Mouse (Mus musculus) urinary bladder, postnatal 4 days (tissue): ENCODE results near the gene Zdhhc4.

Experiments
- DNase-seq, 2 experiments: peaks; one replicate each; pipeline ENCODE4 v3.0.0; 2021 to 2022; ENCODE audit warnings: low spot score in 2 of 2

Gene Zdhhc4

DNA sequence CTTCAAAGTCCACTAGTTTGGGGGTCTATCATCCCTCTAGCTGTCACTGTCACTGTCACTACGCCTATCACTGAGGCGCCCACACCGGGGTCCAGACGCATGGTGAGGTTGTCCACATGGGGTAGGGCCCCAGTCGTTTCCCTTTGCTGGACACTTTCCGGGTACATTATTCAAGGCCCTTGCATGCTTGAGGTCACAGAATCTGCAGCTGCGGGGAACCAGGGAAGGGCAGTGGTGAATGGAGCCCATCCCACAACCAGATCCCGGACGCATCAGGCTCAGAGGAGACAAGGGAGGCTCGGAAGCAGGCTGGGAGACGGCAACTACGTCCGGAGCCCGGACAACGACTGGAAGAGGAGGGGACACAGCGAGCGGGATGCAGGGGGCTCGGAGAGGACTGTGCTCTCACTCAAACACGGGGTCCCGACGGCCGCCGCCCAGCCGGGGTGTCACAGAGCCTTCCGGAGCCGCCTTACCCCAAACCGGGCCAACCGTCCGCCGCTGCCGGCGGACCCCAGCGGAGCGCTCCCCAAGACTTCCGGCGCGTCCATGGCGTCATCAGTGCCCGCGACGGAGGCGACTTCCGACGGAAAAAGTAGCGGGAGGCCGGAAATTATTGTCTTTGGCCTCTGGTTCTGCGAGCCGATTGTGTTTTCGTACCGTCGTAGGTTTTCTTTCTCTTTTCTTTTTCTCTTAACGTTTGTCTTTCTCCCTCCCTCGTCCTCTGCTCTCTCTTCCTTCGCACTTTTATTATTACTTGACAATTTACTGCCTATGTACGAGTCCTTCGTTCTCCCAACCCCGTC lies at the start of gene Zdhhc4:
Gene Zdhhc4 (minus strand): TSS at position 567 of the 806 bp plus-strand sequence.
- DNase-seq, result peak; percentile 82 to 93

DNA sequence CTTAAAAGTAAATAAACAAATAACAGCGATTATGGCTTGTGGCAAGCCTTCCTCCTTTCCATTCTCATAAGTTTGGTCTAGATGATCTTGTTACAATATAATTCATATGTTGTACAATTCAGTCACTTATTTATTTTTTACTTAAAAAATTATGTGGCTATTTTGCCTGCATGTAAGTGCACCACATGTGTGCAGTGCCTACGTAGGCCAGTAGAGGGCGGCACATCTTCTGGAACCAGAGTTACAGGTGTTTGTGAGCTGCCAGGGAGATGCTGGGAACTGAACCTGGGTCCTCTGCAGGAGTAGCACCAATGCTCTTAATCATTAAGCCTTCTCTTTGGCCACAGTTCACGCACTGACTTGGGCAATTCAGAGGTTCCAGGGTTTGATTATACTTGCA lies 47.1 kb upstream of the Zdhhc4 start:
- no peak for DNase-seq

DNA sequence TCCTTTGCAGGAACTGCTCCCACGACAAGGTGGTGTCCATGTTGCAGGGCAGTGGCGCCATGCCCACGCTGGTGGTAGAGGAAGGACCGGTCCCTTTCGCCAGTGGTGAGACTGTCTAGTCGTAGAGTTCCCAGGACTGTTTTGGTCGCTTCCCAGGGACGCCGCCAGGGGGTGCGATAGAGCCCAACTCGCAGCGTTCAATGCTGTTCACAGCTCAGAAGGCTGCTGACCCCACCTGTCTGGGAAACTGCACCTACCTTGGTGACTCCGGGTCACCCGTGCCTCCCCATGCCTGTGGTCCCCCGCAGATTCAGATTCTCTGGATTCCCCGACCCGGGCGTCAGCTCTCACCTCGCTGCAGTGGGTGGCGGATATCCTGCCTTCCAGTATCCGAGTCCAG lies 46.2 kb upstream of the Zdhhc4 start:
- DNase-seq, result peak; percentile 59 to 81

DNA sequence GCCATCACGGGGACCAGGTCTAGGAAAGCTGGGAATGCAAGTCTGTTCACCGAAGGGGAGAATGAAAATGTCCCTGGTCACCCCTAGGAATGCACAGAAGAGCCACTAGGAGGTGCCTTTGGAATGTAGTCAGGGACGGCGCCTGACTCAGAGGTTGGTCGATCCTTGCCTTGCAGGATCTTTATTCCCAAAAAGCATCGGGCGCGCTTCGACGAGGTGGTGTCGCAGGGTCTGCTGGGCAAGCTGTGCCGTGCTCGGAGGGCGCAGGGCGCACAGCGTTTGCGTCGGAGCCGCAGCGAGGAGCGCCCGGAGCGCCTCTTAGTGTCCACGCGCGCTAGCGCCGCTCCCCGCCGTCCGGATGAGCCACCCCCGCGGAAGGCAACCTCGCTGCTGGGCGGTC lies 43.8 kb upstream of the Zdhhc4 start:
- DNase-seq, result no peak

DNA sequence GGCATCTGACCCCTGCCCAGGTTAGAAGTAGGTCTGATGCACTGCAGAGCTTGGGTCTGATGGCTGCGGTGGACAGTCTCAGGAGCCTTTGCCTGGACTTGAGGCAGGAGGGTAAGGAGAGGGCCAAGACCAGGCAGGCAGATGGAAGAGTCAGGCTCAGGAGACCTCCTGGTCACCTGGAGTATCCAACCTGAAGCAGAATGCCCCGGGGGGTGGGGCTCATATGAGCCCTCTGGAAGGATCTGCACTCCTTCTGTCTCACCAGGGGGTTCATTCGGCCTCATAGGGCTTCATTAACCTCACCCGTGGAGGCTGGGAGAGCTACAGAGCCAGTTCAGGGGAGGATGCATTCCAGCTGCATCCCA lies 42.1 kb upstream of the Zdhhc4 start:
- no peak for DNase-seq

DNA sequence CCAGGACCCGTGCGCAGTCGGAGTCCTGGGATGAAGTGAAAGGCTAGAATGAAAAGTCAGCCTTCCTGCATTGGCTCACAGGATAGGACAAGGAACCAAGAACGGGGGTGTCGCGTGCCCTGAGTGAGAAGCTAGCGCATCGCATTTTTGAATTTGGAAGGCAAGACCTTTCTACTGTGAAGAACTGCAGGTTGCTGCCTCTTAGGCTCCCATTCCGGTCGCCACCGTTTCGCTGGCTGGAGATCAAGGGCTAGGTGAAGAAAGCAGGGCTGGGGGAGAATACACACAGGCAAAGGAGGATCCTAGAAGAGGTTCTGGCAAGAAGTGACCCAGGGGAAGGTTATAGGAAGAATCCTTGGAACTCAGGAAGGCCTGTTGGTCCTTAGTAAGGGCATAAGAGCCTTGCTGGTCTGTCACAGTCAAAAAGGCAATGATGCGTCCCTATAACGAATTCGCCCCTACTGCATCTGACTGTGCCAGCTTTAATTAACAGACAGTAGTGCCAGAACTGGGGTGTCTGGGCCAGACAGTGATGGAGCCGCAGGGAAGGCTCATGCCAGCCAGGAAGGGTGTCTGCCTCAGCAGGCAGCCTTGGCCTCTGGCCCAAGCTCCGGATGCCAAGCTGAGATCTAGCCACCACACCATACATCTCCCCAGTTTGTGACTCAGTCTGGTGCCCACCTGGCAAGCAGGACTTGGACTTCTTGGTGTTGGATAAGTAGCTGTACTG lies 41.5 kb upstream of the Zdhhc4 start:
- DNase-seq, result no peak

DNA sequence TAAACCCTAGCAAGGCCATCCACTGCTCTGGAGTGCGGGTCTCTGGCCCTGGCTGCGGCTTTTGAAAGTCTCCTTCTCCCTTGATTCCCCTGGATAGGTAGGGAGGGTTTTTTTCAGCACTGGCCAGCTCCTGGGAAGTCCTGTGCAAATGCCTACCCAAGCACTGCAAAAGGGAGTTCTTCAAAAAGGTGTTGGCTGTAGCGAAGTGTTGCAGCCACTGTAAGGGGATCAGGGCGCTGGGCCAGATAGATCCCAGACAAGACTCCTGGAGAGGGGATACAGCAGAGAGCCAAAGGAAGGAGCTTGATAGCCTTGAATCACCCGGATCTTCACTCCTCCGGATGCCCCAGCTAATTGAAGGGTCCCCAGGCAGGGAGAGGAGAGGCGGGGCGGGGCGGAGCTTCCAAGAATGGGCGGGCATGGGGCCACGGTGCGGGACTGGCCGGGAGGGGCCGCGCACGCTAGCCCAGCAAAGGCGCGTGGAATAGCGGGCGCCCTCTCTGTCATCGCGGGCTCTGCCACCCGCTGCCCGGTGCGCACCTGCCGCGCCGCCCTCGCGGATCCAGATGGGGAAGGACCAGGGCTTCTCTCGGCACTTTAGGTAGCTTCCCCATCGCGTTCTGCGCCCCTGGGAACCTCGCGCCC lies 40.7 kb upstream of the Zdhhc4 start:
- DNase-seq, result no peak

DNA sequence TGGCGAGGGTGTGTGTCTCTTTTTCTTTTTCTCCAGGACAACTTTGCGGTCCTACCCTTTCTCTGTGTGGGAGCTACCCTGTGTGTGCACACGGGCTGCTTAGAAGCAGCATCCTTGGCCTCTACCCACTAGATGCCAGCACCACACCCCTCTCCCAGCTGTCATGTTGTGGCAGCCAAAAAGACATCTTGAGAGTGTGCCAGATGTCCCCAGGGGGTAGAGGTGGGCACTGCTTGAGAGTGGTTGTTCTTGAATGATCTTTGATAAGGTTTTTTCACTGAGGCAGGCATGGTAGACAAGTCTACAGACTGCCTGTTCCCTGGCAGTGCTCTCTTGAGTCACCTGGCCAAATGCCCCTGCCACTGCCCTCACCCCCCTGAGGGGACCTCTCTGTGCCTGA lies 38.9 kb upstream of the Zdhhc4 start:
- DNase-seq, result no peak

DNA sequence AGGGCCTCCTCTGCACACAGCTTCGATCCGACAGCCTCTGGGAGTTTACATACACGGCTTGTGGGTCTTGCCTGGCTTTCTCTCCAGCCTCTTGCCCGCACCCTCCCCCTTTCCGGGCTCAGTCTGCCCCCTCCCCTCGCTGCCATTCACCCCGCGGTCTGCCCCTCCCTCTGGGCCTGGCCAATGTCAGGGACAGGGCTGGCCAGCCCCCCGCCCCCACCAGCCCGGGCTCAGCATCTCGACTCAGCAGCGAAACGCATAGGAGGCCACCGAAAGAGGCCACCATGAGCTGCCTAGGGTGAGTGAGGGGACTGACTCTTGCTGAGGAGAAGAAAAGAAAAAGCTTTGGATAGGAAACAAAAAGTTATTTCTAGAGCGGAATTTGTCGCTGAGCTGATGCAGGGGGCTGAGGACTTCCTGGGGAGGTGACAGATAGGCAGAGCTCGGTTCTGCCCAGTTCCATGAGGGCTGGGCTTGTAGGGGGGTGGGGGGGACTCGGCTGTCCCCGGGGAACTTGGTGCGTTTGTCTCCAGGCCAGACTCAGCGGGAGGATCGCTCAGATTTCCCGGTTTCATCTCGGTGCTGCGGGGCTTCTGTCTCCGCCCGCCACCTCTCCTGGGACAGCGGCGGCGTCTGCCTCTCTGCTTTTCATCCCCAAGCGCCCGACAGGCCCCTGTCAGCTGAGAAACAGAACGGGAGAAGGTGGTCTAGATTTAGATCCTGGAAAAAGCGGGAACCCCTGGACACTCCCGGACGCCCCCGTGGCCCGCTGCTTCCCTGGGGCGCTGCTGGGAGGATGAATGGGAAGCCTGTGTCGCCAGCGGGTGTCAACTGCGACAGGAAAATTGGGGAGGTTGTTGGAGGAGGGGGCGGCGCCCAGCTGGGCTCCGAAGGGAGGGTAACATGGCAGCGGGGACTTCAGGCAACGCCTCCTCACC lies 34.9 kb upstream of the Zdhhc4 start:
- DNase-seq, result no peak

DNA sequence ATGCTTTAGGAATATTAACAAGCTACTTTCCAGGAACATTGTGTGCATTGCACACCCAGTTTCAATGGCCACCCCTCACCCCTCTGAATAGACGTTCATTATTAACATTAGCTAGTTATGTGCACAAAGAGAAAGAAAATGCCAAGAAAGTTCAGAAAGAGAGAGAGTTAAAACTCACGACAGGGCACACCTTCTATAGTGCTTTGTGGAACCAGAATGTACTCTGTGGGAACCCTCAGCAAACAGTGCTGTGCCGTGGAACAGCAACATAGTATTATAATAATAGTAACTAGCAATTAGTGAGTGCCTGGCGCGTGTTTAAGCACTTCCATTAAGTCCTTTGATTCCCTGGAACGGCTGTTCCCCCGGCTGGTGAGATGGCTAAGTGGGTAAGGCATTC lies 32.4 kb upstream of the Zdhhc4 start:
- DNase-seq, result no peak

DNA sequence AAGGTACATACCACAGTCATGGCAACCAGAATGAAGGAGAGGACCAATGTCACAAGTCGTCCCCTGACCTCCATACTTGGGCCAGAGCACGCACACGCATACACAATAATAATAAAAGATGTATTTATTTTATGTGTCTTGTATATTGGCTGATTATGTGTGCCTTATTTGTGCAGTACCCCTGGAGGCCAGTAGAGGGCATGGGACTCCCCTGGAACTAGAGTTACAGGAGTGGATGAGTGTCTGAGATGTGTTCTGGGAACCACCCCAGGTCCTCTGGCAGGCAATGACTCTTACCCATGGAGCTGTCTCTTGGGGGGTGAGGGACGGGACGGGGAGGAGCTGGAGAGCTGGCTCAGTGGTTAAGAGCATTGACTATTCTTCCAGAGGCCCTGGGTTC lies 30.9 kb upstream of the Zdhhc4 start:
- no peak for DNase-seq

DNA sequence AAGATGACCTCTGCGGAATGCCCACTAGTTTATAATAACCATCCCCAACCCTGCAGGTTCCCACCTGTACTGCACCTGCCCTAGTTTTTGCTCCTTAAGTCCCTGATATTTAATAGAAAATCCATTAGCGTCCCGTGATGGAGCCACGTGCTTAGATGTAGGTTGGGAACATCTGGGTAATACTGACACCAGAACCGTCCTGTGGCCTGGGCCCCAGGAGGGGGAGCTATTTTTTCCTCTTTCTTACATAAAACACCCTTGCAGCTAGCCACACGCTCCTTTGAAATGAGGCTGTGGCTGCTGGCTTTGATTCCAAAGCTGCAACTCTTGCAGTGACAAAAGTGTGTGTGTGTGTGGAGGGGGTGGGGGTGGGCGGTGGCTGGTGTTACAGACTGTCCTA lies 30.2 kb upstream of the Zdhhc4 start:
- no peak for DNase-seq

DNA sequence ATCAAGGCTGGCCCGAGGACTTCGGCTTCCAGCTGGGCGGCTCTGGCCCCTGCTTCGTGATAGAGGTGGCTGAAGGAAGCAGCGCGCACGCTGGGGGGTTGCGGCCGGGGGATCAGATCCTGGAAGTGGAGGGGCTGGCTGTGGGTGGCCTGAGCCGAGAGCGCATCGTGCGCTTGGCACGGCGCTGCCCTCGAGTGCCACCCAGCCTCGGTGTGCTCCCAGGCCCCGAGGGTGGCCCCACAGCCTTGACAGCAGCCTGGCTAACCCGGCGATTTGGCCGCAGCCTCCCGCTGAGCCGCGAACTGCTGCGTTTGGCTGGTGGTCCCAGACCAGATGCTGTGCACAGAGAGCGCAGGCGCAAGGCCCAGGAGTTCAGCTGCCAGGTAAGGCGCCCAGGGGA lies 28.5 kb upstream of the Zdhhc4 start:
- DNase-seq, result no peak

DNA sequence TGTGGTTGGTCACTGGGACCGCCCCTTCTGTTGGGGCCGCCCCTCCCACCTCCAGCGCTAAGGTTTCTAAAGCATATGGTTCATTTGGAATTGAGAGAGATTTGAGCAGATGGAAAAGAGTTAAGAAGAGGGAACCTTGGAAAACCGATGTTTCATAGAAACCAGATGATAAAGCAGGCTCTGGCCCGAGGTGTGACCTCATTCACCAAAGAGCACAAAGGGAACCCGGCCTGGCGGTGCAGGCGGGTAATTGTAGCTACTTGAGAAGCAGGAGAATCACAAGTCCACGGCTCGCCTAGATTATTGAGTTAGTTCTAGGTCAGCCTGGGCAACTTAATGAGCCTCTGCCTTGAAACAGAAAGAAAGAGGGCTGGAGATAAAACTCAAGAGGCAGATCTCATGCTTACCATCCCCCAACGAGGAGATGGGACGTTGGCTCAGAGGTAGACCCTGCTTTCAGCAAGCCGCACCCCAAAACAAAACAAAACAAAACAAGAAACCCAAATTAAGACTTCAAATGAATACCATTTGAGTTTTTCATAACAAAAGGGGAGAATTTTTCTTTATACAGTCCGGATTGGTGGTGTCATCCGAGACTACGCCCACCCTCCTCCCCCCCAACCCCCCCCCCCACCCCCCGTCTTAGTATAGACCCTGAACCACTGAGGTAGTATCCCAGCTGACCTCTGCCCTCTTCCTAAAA lies 27.8 kb upstream of the Zdhhc4 start, which contains the start of gene Grid2ip:
Gene Grid2ip (plus strand): TSS at position 653 of the 703 bp plus-strand sequence.
- DNase-seq, result no peak

DNA sequence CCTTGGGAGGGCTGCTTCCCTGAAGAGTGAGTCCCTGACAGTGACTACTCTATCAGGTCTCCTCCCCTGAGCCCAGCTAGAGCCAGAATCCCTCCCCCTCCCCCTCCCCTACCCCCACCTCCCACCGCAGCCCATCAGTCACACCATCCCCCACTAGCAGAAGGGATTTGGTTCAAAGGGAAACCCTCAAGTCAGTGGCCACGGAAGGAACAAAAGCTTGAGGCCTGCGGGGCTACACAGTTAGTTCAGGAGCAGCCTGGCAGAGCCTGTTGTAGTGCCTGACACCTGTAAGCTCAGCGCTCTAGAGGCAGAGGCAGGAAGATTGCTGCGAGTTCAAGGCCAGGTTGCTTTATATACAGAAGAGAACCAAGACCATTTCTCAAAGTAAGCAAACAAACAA lies 27.0 kb upstream of the Zdhhc4 start:
- DNase-seq, result no peak

DNA sequence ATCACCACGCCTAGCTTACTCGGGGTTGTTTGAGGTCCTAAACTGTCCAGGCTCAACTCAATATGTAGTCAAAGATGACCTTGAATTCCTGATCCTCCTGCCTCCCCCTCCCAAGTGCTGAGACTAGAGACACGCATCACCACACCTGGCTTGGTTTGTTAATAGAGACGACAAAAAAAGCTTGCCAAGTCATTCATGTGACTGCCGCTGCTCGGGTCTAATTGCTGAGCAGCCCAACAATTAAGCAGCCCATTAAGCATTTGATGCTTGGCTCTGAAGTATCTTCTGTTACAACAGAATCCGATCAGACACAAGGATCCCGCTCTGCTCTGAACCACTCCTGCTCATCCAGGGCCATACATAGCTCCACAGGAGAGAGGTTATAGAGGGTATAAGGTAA lies 17.3 kb upstream of the Zdhhc4 start:
- DNase-seq, result no peak

DNA sequence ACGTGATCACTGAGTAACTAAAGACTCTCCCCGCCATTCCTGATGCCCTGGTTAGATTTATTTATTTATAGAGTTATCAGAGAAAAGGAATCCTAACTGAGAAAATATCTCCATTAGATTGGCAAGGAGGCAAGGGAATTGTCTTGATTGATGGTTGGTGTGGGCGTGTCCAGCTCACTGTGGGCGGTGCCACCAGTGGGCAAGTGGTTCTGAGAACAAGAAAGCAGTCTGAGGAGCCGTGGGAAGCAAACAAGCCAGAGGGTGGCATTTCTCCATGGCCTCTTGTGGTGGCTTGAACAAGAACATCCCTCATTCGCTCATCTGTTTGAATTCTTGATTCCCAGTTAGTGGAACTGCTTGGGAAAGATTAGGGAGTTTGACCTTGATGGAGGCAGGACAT lies 10.5 kb upstream of the Zdhhc4 start:
- DNase-seq, result no peak

DNA sequence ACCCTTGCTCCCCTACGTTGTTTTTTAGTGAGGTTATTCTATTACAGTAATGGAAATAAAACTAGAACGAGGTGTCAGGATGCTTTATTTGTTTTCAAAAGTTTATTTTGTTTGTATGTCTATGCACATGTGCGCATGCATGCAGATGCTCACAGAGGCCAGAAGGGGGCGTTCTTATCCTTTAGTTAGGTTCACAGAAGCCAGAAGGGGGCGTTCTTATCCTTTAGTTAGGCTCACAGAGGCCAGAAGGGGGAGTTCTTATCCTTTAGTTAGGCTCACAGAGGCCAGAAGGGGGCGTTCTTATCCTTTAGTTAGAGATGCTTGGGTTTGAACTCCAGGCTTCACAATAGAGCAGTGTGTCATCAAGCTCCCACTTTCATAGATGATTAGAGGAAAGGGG lies 7.5 kb upstream of the Zdhhc4 start:
- DNase-seq, result no peak

DNA sequence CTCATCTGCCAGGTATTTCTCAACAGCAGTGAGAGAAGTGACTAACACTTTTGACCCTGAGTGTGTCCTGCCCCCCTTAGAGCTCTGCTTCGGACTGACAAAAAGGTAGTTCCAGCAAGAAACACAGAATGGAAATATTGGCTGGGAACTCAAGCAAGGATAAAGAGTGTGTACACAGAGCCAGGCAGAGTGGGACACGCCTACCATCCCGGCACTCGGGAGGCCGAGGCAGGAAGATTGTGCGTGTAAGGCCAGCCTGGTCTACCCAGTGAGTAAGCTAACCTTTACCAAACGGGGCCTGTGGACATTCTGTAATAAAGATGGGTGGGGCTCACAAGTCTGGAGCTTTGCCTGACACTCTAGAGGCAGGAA lies 6.0 kb upstream of the Zdhhc4 start:
- no peak for DNase-seq

DNA sequence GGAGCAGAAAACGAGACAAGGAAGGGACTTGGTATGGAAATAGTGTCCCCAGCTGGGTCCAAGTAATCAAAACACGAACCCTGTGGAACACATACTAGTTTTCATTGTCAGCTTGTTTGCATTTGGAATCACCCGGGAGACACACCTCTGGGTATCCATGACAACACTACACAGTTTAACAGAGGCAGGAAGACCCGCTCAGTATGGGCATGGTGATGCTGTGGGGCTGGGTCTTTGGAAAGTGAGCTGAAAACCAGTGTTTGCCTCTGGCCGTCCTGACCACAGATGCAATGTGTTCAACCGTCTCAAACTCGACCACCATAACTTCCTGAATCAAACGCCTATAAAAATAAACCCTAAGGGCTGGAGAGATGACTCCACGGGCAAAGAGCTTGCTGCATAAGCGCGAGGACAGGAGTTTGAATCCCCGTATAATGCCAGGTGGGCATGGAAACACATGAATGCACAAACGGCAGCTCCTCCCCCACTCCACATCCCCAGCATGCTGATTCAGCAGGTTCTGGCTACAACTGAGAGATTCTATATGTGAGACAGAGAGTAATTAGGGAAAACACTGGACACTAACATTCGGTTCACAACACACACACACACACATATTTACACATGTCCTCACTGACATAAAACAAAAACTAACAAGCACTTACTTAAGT lies 5.5 kb upstream of the Zdhhc4 start:
- DNase-seq, result no peak

DNA sequence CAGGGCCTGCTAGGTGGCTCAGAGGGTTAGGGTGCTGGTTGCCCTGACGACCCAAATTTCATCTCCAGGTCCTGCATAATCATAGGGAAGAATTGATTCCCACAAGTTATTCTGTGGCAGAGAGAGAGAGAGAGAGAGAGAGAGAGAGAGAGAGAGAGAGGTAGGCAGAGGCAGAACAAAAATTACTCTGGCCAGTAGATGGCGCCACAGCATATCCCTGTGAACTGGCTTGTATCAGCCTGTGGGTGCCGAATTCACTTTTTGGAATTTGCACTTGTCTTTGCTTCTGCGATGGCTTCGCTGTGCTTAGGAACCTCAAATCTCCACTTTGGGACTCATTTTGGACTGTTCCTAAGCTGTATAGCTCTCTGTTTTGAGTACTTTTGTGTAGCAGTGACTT lies 4.8 kb upstream of the Zdhhc4 start:
- DNase-seq, result peak; percentile 47 to 81
